Mouse (Mus musculus) CH12.LX (cell line): ENCODE data around the gene Sobp.

Experiments used
- CTCF ChIP-seq, 2 experiments: IDR thresholded peaks in 1 of 2; conservative IDR thresholded peaks in 1 of 2; 2 replicates each; pipeline ENCODE4 v1.5.1; 2011 to 2012; ENCODE audit warnings: low read depth in 2 of 2, low read length in 2 of 2, improper control_type of control experiment in 1 of 2, inconsistent platforms in 1 of 2, mild to moderate bottlenecking in 1 of 2, moderate library complexity in 1 of 2
- ELF1 ChIP-seq: IDR thresholded peaks from 2 replicates; pipeline ENCODE4 v1.6.1; 2014; ENCODE audit warnings: low read depth, mild to moderate bottlenecking, inconsistent platforms, low read length, improper control_type of control experiment
- GABPA ChIP-seq: IDR thresholded peaks from 2 replicates; pipeline ENCODE4 v1.6.1; 2012; ENCODE audit warnings: low read depth, low read length, improper control_type of control experiment, inconsistent platforms; ENCODE audit not compliant: insufficient replicate concordance
- JUND ChIP-seq: conservative IDR thresholded peaks from 2 replicates; pipeline ENCODE4 v1.6.1; 2011; ENCODE audit warnings: low read depth, low read length, improper control_type of control experiment
- NELFE ChIP-seq: IDR thresholded peaks from 2 replicates; pipeline ENCODE4 v1.6.1; 2011; ENCODE audit warnings: low read depth, low read length, improper control_type of control experiment
- POLR2A ChIP-seq: IDR thresholded peaks from 2 replicates; pipeline ENCODE4 v1.6.1; 2011; ENCODE audit warnings: low read depth, mild to moderate bottlenecking, improper control_type of control experiment, low read length
- POLR2AphosphoS2 ChIP-seq: IDR thresholded peaks from 2 replicates; pipeline ENCODE4 v1.6.1; 2011; ENCODE audit warnings: low read depth, low read length, improper control_type of control experiment

DNA sequence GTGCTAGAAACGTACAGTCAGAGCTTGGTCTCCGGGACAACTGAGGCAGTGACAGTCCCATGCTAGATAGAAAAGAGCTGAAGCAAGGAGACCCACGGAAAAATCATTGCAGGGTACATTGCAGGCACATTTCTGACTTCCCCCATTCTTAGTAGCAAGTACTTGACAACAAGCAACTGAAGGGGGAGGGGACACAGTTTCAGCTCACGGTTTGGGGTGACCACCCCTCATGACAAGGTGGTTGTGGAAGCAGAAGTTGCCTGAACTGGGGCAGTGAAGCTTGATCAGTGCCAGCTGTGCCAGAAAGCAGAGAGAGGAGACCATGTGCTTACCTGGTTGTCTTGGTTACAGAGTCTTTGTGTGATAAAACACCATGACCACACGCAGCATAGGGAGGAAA is 220.7 kb downstream of the Sobp start:
- TF ChIP-seq POLR2A (no peak), GABPA (no peak), POLR2AphosphoS2 (no peak), ELF1 (no peak), NELFE (no peak), CTCF (conservative IDR thresholded peaks at IDR 0.05 in 1 of 2, IDR thresholded peaks at IDR 0.05 in 1 of 2; ENCODE audit: low read depth in 2 of 2, low read length in 2 of 2) (no peak), JUND (no peak)
